Mouse (Mus musculus): Measurements from ENCODE around the gene Tigd3.

DNA sequence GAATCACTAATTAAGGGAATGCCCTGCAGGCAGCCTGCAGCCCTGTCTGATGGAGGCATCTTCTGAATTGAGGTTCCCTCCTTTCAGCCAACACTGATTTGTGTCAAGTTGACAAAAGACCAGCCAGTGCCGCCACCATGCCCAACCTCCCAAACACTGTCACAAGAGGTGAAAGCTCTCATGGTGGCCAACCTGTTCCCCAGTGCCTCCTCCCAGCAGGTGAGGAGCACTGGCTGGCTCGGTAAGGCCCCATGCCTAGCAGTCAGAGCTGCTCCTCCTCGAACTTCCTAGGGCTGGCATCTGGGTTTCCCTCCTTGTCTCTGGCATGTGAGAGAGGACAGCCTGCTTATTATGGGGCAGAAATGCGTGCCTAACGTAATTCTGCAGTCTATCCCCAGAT is 45.8 kb upstream of the Tigd3 start:
- TF ChIP-seq NRF1 (IDR thresholded peaks at IDR 0.05; ENCODE audit: insufficient read depth, low read depth, low read length, poor library complexity, severe bottlenecking) (no peak), CTCF (IDR thresholded peaks at IDR 0.05 in 2 of 3, conservative IDR thresholded peaks at IDR 0.05 in 1 of 3; ENCODE audit: control insufficient read depth in 1 of 3, insufficient read depth in 1 of 3, low read depth in 2 of 3, low read length in 3 of 3, poor library complexity in 1 of 3, severe bottlenecking in 1 of 3) (no peak), POLR2AphosphoS2 (IDR thresholded peaks at IDR 0.05; ENCODE audit: low read length) (no peak), RAD21 (IDR thresholded peaks at IDR 0.05; ENCODE audit: low read depth, low read length) (no peak), GABPA (IDR thresholded peaks at IDR 0.05; ENCODE audit: low read depth, low read length) (no peak), USF1 (IDR thresholded peaks at IDR 0.05; ENCODE audit: low read depth, low read length) (no peak), TCF12 (IDR thresholded peaks at IDR 0.05; ENCODE audit: low read depth, low read length) (no peak), SMC3 (IDR thresholded peaks at IDR 0.05; ENCODE audit: low read depth, low read length) (no peak), MXI1 (IDR thresholded peaks at IDR 0.05; ENCODE audit: low read depth, low read length) (no peak), ELF1 (IDR thresholded peaks at IDR 0.05; ENCODE audit: low read depth, low read length) (no peak), TAL1 (IDR thresholded peaks at IDR 0.05; ENCODE audit: low read length) (no peak), EP300 (IDR thresholded peaks at IDR 0.05; ENCODE audit: low read depth in 1 of 2, low read length in 2 of 2) (no peak)

Measured in MEL (cell line).